Mouse (Mus musculus) ES-E14 (cell line): ENCODE data around the gene Dnase2a. TPM values are rescaled to one million over a fixed set of nuclear protein-coding genes. Genes with fewer than 3 reads are reported as not detected.
"Not testable (repeated sequence)": the region's sequence is repeated elsewhere in the genome, so short reads cannot be mapped to it uniquely, and the experiment has no call there.

ENCODE experiments used
- DNase-seq: peaks from one replicate; pipeline ENCODE4 v3.0.0-alpha.2; 2013; ENCODE audit warnings: low read depth, low spot score
- H3K27ac ChIP-seq: 2 replicates; pipeline ENCODE4 v1.5.1; 2012; ENCODE audit warnings: low read depth, mild to moderate bottlenecking, low read length, moderate library complexity, mixed read lengths; ENCODE audit not compliant: poor library complexity, insufficient read depth, severe bottlenecking
- H3K36me3 ChIP-seq: 2 replicates; pipeline ENCODE4 v1.6.1; 2012; ENCODE audit warnings: mild to moderate bottlenecking, low read length, moderate library complexity, mixed read lengths; ENCODE audit not compliant: control insufficient read depth, poor library complexity, insufficient read depth, severe bottlenecking
- H3K4me1 ChIP-seq, 2 experiments: fragments of 150-350 bp in 1 of 2; sonication (generic) in 1 of 2; 2 replicates each; pipeline ENCODE4 v1.6.1; 2012; ENCODE audit warnings: low read length in 2 of 2, mild to moderate bottlenecking in 1 of 2, mixed read lengths in 1 of 2; ENCODE audit not compliant: control insufficient read depth in 2 of 2, insufficient read depth in 2 of 2, poor library complexity in 1 of 2
- H3K4me3 ChIP-seq, 2 experiments: fragments of 150-350 bp in 1 of 2; sonication (generic) in 1 of 2; 2 replicates each; pipeline ENCODE4 v1.5.1; 2012; ENCODE audit warnings: low read length in 2 of 2, low read depth in 1 of 2, mild to moderate bottlenecking in 1 of 2, mixed read lengths in 1 of 2; ENCODE audit not compliant: insufficient read depth in 1 of 2, poor library complexity in 1 of 2, severe bottlenecking in 1 of 2
- H3K9ac ChIP-seq: 2 replicates; pipeline ENCODE4 v1.6.1; 2012; ENCODE audit warnings: low read depth, mild to moderate bottlenecking, low read length, mixed read lengths; ENCODE audit not compliant: poor library complexity, insufficient read depth, severe bottlenecking
- H3K9me3 ChIP-seq: fragments of 150-350 bp; sonication (generic); 2 replicates; pipeline ENCODE4 v1.6.1; 2012; ENCODE audit warnings: low read depth, mild to moderate bottlenecking, low read length; ENCODE audit not compliant: control insufficient read depth, insufficient read depth
- CHD2 ChIP-seq: IDR thresholded peaks from 2 replicates; pipeline ENCODE4 v1.6.1; 2014; ENCODE audit warnings: mild to moderate bottlenecking, low read depth, low read length, inconsistent platforms
- HCFC1 ChIP-seq: IDR thresholded peaks from 2 replicates; pipeline ENCODE4 v1.6.1; 2012; ENCODE audit warnings: low read length, inconsistent platforms, borderline replicate concordance; ENCODE audit not compliant: insufficient read depth
- MAFK ChIP-seq: IDR thresholded peaks from 2 replicates; pipeline ENCODE4 v1.6.1; 2014; ENCODE audit warnings: mild to moderate bottlenecking, low read depth, low read length, inconsistent platforms; ENCODE audit not compliant: insufficient read depth
- ZC3H11A ChIP-seq: IDR thresholded peaks from 2 replicates; pipeline ENCODE4 v1.6.1; 2012; ENCODE audit warnings: low read depth, mild to moderate bottlenecking, inconsistent platforms, low read length, borderline replicate concordance
- ZNF384 ChIP-seq: IDR thresholded peaks from 2 replicates; pipeline ENCODE4 v1.6.1; 2012; ENCODE audit warnings: low read depth, low read length, inconsistent platforms
- in situ Hi-C, 2 experiments: fragments of 600-800 bp; cut with MboI; formaldehyde crosslinking; loops; one replicate each; pipeline ENCODE4 v1.15.1; 2025; ENCODE audit warnings: low sequenced_read_pairs in 2 of 2, inconsistent platforms in 1 of 2; ENCODE audit not compliant: unreplicated experiment in 2 of 2
- total RNA-seq: library from RNA; depleted of rRNA; stranded (reverse); fragments of 300-350 nt; gene quantifications from 2 replicates; pipeline ENCODE4 v1.2.3, GENCODE M21; 2012

Gene Dnase2a
- total RNA-seq, 1 experiment = 23.7 TPM

- Histone ChIP-seq H3K27ac (no peak overlapping the region), H3K4me3 (no peak overlapping the region), H3K9me3 (no peaks in the 10 kb centered on the region), H3K4me1 (peaks cover 0 to 7% of the 10 kb centered on the region in 2 experiments; a peak in 2 of 4 replicates), H3K9ac (peak overlapping the region; percentile 39; the same call in 1 of the 2 replicates), H3K36me3 (no peaks in the 10 kb centered on the region; the same call in 1 of the 2 replicates)
- no peak for DNase-seq
- in situ Hi-C loops = no loop called here
- TF ChIP-seq HCFC1 (no peak), CHD2 (no peak), MAFK (no peak), ZNF384 (no peak), ZC3H11A (no peak)
Observed at GRCm38 (mm10) chr8:84904351-84904750, 4.0 kb upstream of the Dnase2a start.

GRCm38 (mm10) chr8:84907037-84907436, 1.3 kb upstream of the Dnase2a start:
- DNase-seq = no peak
- TF ChIP-seq ZC3H11A = no peak
- TF ChIP-seq CHD2 = no peak
- no peak for TF ChIP-seq MAFK
- no peak for TF ChIP-seq ZNF384
- TF ChIP-seq HCFC1 = no peak
- peaks cover 0 to 9% of the 10 kb centered on the region in 2 experiments; a peak in 2 of 4 replicates for H3K4me1 ChIP-seq

GRCm38 (mm10) chr8:84907493-84907892, 867 bp upstream of the Dnase2a start:
- peaks cover 0 to 13% of the 10 kb centered on the region in 2 experiments; a peak in 2 of 4 replicates for H3K4me1 ChIP-seq
- no peak overlapping the region for H3K27ac ChIP-seq
- in situ Hi-C loops = no loop called here
- H3K36me3 ChIP-seq = peaks cover 9% of the 10 kb centered on the region
- no peak overlapping the region for H3K4me3 ChIP-seq
- TF ChIP-seq ZNF384 (no peak), MAFK (0 out of 2 replicates have a peak, but pooled peaks have one; percentile 36), CHD2 (no peak), HCFC1 (no peak), ZC3H11A (no peak)
- H3K9me3 ChIP-seq = no peaks in the 10 kb centered on the region
- no peak for DNase-seq
- H3K9ac ChIP-seq = no peak overlapping the region; the same call in 1 of the 2 replicates

More at GRCm38 (mm10) chr8:84907037-84907436, 1.3 kb upstream of the Dnase2a start:
- peaks cover 9% of the 10 kb centered on the region for H3K36me3 ChIP-seq
- 0 out of 2 replicates have a peak overlapping the region, but pooled peaks have one; percentile 7 for H3K9ac ChIP-seq
- no peak overlapping the region for H3K27ac ChIP-seq
- H3K9me3 ChIP-seq = no peaks in the 10 kb centered on the region
- in situ Hi-C loops = no loop called here
- no peak overlapping the region for H3K4me3 ChIP-seq

DNA sequence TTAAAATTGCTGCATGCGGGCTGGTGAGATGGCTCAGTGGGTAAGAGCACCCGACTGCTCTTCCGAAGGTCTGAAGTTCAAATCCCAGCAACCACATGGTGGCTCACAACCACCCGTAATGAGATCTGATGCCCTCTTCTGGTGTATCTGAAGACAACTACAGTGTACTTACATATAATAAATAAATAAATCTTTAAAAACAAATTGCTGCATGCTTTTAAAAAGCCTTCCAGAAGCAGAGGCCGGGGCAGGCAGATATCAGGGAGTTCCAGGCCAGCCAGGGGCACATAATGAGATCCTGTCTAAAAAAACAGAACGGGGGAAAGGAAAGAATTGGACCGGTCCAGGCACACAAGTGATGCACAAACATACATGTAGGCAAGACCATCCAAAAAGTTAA, 381 bp upstream of the Dnase2a start:
- H3K9ac ChIP-seq, H3K36me3 ChIP-seq, DNase-seq, in situ Hi-C loops, H3K9me3 ChIP-seq, H3K27ac ChIP-seq: not testable (repeated sequence)
- Histone ChIP-seq H3K4me3 (peak overlapping the region in 1 of 2 experiments; percentile 3; a peak in 1 of 4 replicates), H3K4me1 (peaks cover 0 to 15% of the 10 kb centered on the region in 2 experiments; a peak in 2 of 4 replicates)

DNA sequence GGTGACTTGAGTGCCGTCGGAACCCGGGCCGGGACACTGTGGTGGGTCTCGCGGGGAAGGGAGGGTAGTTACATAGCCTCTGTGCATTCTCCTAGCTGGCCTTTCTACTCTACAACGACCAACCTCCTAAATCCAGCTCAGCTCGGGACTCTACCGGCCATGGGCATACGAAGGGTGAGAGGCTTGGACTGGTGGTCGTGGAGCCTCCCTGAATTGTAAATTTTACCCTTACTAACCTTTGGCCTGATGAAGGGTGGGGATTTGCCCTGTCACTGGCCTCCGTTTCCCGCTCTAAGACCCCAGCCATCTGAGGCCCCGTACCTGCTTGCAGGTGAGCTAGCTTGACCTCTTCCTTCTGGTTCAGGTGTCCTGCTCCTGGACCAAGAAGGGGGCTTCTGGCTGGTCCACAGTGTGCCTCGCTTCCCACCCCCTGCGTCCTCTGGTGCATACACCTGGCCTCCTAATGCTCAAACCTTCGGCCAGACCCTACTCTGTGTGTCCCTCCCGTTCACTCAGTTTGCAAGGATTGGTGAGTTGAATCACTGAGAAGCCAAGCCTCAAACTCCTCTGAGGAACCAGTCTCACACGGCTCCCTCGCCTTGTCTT, 905 bp downstream of the Dnase2a start:
- H3K36me3 ChIP-seq = peaks cover 9% of the 10 kb centered on the region
- H3K4me1 ChIP-seq = peaks cover 0 to 15% of the 10 kb centered on the region in 2 experiments; a peak in 2 of 4 replicates
- H3K4me3 ChIP-seq = peak overlapping the region; percentile 77 to 89
- no peak overlapping the region for H3K27ac ChIP-seq
- H3K9ac ChIP-seq = peak overlapping the region; percentile 92
- in situ Hi-C loops = no loop called here
- TF ChIP-seq CHD2 (no peak), ZC3H11A (no peak), MAFK (no peak), HCFC1 (no peak), ZNF384 (no peak)
- no peak for DNase-seq
- no peaks in the 10 kb centered on the region for H3K9me3 ChIP-seq
